Mouse (Mus musculus) spleen, adult 2 months (tissue): ENCODE measurements around the gene Slc25a38. TPM values are rescaled to one million over a fixed set of nuclear protein-coding genes. Genes with fewer than 3 reads are reported as not detected.

ENCODE experiments used
- DNase-seq, 2 experiments: peaks; one replicate each; pipeline versions ENCODE4 v3.0.0 to v3.0.0-alpha.2; 2012 to 2021; ENCODE audit warnings: low spot score in 2 of 2, low read depth in 1 of 2
- H3K27ac ChIP-seq: fragments of 200-500 bp; 2 replicates; pipeline ENCODE4 v1.5.1; 2012; ENCODE audit warnings: low read length, inconsistent platforms; ENCODE audit not compliant: insufficient read depth
- H3K27me3 ChIP-seq: fragments of 200-500 bp; 2 replicates; pipeline ENCODE4 v1.6.1; 2012; ENCODE audit warnings: mild to moderate bottlenecking, moderate library complexity, low read length, inconsistent platforms; ENCODE audit not compliant: control insufficient read depth, insufficient read depth
- H3K36me3 ChIP-seq: fragments of 200-500 bp; 2 replicates; pipeline ENCODE4 v1.6.1; 2012; ENCODE audit warnings: mild to moderate bottlenecking, low read length, inconsistent platforms; ENCODE audit not compliant: control insufficient read depth, insufficient read depth
- H3K4me1 ChIP-seq: fragments of 200-500 bp; 2 replicates; pipeline ENCODE4 v1.6.1; 2011; ENCODE audit warnings: inconsistent platforms; ENCODE audit not compliant: control insufficient read depth, insufficient read depth, insufficient read length
- H3K4me3 ChIP-seq: fragments of 200-500 bp; 2 replicates; pipeline ENCODE4 v1.5.1; 2011; ENCODE audit warnings: mild to moderate bottlenecking, inconsistent platforms; ENCODE audit not compliant: insufficient read depth, insufficient read length; ENCODE audit errors: extremely low read depth
- CTCF ChIP-seq: fragments of 200-500 bp; IDR thresholded peaks from 2 replicates; pipeline ENCODE4 v1.5.1; 2011; ENCODE audit warnings: mild to moderate bottlenecking, inconsistent platforms; ENCODE audit not compliant: insufficient read depth, insufficient read length, insufficient replicate concordance; ENCODE audit errors: extremely low read depth
- POLR2A ChIP-seq: fragments of 200-500 bp; IDR thresholded peaks from 2 replicates; pipeline ENCODE4 v1.6.1; 2011; ENCODE audit warnings: low read depth, low read length, inconsistent platforms
- WGBS: fragments of 180-500 bp; shearing (Covaris S2); methylation state at CpG from one replicate; pipeline ENCODE4 v1.1.7; 2018; 5-methylcytosine and 5-hydroxymethylcytosine counted together
- polyA plus RNA-seq: library from polyadenylated mRNA; depleted of rRNA; stranded (reverse); fragments of >200 nt; gene quantifications from 2 replicates; pipeline ENCODE4 v1.2.3, GENCODE M21; 2012

Gene Slc25a38
- polyA plus RNA-seq, 1 experiment = 48.1 TPM

DNA sequence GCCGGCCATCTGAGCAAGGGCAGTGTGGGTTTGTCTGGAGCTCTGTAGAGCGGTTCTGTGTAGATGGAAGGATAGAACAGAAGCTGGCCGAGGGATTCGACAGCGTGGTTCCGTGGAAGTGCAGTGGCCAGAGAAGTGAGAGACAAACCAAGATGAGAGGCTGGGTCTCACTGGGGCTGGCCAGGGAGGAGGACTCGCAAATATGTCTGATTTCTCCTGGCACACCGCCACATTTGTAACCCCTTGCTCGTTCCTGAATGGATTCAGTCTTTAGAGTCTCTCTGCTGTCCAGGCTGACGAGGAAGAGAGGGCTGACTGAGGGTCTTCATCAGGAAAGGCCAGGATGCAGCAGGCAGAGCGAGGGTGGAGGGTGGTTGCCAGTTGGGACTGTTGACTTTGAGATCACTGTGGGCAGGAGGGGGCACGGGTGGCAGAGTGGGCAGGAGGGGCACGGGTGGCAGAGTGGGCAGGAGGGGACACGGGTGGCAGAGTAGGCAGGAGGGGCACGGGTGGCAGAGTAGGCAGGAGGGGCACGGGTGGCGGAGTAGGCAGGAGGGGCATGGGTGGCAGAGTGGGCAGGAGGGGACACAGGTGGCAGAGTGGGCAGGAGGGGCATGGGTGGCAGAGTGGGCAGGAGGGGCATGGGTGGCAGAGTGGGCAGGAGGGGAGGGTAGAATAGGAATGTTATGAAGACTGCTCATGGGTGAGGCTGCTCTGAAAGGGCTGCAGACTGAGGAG is 4.0 kb downstream of the Slc25a38 start:
- Histone ChIP-seq H3K27ac (peak overlapping the region; percentile 34; the same call in 1 of the 2 replicates), H3K4me3 (no peak overlapping the region), H3K36me3 (peaks cover 13% of the 10 kb centered on the region), H3K4me1 (peaks cover 2% of the 10 kb centered on the region; the same call in 1 of the 2 replicates), H3K27me3 (no peaks in the 10 kb centered on the region)
- TF ChIP-seq POLR2A = no peak
- no peak for TF ChIP-seq CTCF
- WGBS = 88% methylated on average over 17 of the region's 17 CpGs
- DNase-seq = no peak

DNA sequence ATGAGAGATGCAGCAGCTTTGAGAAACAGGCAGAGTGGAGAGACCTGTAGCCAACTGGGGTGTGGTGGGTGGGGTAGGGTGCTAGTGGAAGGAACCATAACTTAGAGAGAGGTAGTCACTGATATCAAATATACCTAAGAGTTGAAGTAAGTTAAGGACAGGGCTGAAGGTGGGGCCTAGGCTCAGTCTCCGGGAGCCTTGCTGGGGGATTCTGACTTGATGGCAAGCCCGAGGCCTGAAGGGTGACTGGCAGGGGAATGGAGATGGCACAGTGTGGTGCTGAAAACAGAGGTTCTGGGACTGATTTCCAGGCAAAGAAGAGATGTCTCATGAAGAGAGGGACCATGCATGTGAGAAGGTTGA is 4.6 kb downstream of the Slc25a38 start:
- H3K4me3 ChIP-seq = 0 out of 2 replicates have a peak overlapping the region, but pooled peaks have one; percentile 16
- H3K36me3 ChIP-seq = peaks cover 15% of the 10 kb centered on the region
- no peak for DNase-seq
- peak overlapping the region; percentile 34; the same call in 1 of the 2 replicates for H3K27ac ChIP-seq
- 81% methylated on average over 2 of the region's 2 CpGs for WGBS
- H3K27me3 ChIP-seq = no peaks in the 10 kb centered on the region
- TF ChIP-seq POLR2A (no peak), CTCF (no peak)
- peaks cover 2% of the 10 kb centered on the region; the same call in 1 of the 2 replicates for H3K4me1 ChIP-seq

DNA sequence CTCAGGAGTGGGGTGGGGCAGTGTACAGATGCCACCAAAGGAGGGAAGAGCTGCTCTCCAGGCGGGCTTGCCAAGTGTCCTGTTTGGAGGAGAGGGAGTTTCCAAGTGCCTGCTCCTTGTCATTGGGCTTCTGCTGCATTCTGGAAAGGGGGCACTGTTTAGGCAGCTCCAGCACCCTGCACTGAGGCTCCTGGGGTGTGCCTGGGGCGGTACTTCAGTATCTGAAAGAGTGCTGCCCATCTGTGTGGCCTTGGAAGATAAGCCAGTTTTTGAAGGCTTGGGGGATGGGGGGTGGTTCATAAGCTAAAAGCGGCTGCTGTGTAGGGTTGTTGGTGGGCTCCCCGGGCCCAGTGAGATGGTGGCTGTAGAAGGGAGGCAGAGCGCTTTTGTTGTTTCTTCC is 5.4 kb downstream of the Slc25a38 start:
- Histone ChIP-seq H3K4me3 (no peak overlapping the region), H3K27ac (peak overlapping the region; percentile 32; the same call in 1 of the 2 replicates), H3K36me3 (peaks cover 22% of the 10 kb centered on the region), H3K4me1 (peaks cover 2% of the 10 kb centered on the region; the same call in 1 of the 2 replicates), H3K27me3 (no peaks in the 10 kb centered on the region)
- DNase-seq = no peak
- WGBS = 72% methylated on average over 5 of the region's 5 CpGs
- TF ChIP-seq CTCF (no peak), POLR2A (no peak)

DNA sequence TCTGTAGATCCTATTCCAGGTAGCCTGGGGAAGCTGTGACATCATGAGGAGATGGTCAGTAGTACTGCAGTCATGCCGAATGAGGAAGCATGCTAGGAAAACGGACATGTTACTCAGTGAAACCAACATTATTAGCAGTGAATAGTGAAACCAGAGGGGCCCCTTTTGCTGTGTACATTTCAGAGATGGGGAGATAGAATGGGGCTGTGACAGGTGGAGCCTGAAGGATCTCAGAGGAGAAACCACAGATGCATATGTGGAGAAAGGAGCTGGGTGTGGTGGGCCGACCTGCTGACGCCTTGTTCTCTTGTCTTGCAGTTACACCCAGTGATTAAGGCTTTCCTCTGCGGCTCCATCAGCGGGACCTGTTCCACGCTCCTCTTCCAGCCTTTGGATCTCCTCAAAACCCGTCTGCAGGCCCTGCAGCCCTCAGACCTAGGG is 6.0 kb downstream of the Slc25a38 start:
- peaks cover 28% of the 10 kb centered on the region for H3K36me3 ChIP-seq
- 61% methylated on average over 8 of the region's 8 CpGs for WGBS
- no peak overlapping the region for H3K4me3 ChIP-seq
- no peaks in the 10 kb centered on the region for H3K27me3 ChIP-seq
- TF ChIP-seq CTCF = no peak
- no peak for TF ChIP-seq POLR2A
- DNase-seq = no peak
- peaks cover under 1% of the 10 kb centered on the region; the same call in 1 of the 2 replicates for H3K4me1 ChIP-seq
- 0 out of 2 replicates have a peak overlapping the region, but pooled peaks have one; percentile 21 for H3K27ac ChIP-seq

DNA sequence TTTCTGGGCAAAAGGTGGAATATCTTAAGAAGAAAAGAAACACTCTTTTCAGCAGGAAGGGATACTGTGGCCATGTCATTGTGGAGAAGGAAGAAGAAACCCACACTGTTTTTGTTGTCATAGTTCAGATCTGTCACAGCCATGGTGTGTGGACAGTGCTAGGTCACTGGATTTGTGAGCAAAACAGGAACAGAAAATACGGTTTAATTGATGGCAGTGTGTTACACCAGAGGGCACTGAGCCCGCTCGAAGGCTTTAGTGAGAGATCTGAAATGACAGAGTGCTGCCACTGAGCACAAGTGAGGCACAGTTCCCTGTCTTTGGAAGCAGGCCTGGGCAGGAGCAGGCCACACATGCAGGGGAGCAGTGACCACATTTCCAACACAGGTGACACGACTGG is 8.0 kb downstream of the Slc25a38 start:
- DNase-seq = no peak
- Histone ChIP-seq H3K4me1 (no peaks in the 10 kb centered on the region), H3K36me3 (peaks cover 39% of the 10 kb centered on the region), H3K27ac (0 out of 2 replicates have a peak overlapping the region, but pooled peaks have one; percentile 6), H3K4me3 (no peak overlapping the region), H3K27me3 (no peaks in the 10 kb centered on the region)
- 80% methylated on average over 4 of the region's 4 CpGs for WGBS
- TF ChIP-seq CTCF (no peak), POLR2A (no peak)

DNA sequence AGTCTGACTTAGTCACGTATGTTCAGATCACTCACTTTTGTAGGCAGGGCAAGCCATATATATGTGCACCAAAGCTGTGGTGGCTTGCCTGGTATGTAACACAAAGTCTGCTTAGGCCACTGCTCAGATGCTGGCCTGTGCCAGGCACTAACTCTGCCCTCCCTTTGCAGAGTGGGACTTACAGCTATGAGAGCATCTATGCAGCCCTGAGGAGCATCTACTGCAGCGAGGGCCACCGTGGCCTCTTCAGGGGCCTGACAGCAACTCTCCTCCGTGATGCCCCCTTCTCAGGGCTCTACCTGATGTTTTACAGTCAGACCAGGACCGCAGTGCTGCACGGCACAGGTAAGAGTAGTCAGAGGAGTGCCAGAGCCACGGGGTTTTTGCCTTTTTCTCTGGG is 10.3 kb downstream of the Slc25a38 start:
- TF ChIP-seq POLR2A (no peak), CTCF (no peak)
- no peak overlapping the region for H3K4me3 ChIP-seq
- H3K4me1 ChIP-seq = no peaks in the 10 kb centered on the region
- 97% methylated on average over 7 of the region's 7 CpGs for WGBS
- no peaks in the 10 kb centered on the region for H3K27me3 ChIP-seq
- H3K27ac ChIP-seq = no peak overlapping the region
- DNase-seq = no peak
- peaks cover 49% of the 10 kb centered on the region for H3K36me3 ChIP-seq

DNA sequence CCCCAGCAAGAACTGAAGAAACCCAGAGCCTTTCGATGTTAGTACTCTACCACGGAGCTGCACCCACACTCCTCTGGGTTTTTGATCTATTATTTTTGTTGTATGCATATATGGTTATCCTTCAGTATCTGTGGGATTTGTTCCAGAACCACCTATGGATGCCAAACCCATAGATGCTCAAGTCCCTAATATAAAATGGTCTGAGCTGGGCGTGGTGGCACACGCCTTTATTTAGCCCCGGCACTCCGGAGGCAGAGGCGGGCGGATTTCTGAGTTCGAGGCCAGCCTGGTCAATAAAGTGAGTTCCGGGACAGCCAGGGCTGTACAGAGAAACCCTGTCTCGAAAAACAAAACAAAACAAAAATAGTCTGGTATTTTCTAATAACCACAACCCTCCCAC is 16.7 kb downstream of the Slc25a38 start:
- peaks cover 44% of the 10 kb centered on the region for H3K36me3 ChIP-seq

More for the DNA sequence above, 16.7 kb downstream of the Slc25a38 start:
- WGBS = 49% methylated on average over 11 of the region's 11 CpGs
- no peak for DNase-seq
- Histone ChIP-seq H3K4me3 (no peak overlapping the region), H3K27ac (peak overlapping the region; percentile 85), H3K27me3 (no peaks in the 10 kb centered on the region), H3K4me1 (peaks cover 8% of the 10 kb centered on the region)
- TF ChIP-seq POLR2A (no peak), CTCF (no peak)
